Mouse (Mus musculus): ENCODE data around the gene Atp6v1a.

GRCm38 (mm10) chr16:44165182-44165581 is 25.7 kb upstream of the Atp6v1a start:
- TF ChIP-seq CTCF (IDR thresholded peaks at IDR 0.05; ENCODE audit: extremely low read depth, insufficient read depth, low read length) (no peak), POLR2A (IDR thresholded peaks at IDR 0.05; ENCODE audit: extremely low read depth, insufficient read depth, low read length) (no peak)
